Mouse (Mus musculus): ENCODE measurements around the gene Irx3. TPM values are rescaled to one million over a fixed set of nuclear protein-coding genes. Genes with fewer than 3 reads are reported as not detected.

Gene Irx3
- polyA plus RNA-seq, 1 experiment from 2014 or later: 13.9 TPM

DNA sequence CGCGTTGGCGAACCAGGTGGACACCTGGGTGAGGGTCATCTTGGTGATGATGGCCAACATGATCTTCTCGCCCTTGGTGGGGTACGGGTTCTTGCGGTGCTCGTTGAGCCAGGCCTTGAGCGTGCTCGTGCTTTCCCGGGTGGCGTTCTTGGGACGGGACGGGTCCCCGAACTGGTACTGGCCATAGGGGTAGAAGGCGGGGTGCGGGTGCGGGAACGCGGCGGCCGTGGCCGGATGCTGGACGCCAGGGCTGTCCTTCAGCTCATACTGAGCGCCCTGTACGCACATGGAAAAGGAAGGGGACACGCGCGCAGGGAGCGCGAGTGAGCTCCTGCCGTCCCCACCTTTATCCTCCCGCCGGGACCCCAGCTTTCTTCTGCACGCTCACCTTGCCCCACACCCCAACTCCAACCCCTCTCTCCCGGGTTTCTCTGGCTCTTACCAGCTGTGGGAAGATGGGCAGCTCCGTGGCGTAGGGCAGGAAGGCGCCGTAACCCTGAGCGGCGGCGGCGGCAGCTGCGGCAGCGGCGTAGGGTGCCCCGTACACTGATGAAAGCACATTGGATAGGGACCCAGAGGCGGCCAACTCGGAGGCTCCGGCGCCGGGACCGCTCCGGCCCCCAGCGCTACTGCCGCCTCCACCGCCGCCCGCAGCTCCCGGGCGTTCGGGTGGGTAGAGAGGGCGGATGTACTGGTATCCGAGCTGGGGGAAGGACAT is 1.2 kb downstream of the Irx3 start:
- Histone ChIP-seq H3K27me3 (peaks cover 80% of the 10 kb centered on the region), H3K27ac (peak overlapping the region; percentile 95), H3K9me3 (replicated peaks) (no peaks in the 10 kb centered on the region), H3K4me2 (peak overlapping the region; percentile 93), H3K4me3 (peak overlapping the region; percentile 80), H3K36me3 (no peaks in the 10 kb centered on the region), H3K4me1 (replicated peaks) (peaks cover 50% of the 10 kb centered on the region), H3K9ac (peak overlapping the region; percentile 89)
- ATAC-seq (replicated peaks; ENCODE audit: insufficient number of reproducible peaks, insufficient read depth, low FRiP score, low read depth): peak; percentile 15; the same call in 1 of the 2 replicates
- under 1% methylated on average over 64 of the region's 64 CpGs for WGBS

DNA sequence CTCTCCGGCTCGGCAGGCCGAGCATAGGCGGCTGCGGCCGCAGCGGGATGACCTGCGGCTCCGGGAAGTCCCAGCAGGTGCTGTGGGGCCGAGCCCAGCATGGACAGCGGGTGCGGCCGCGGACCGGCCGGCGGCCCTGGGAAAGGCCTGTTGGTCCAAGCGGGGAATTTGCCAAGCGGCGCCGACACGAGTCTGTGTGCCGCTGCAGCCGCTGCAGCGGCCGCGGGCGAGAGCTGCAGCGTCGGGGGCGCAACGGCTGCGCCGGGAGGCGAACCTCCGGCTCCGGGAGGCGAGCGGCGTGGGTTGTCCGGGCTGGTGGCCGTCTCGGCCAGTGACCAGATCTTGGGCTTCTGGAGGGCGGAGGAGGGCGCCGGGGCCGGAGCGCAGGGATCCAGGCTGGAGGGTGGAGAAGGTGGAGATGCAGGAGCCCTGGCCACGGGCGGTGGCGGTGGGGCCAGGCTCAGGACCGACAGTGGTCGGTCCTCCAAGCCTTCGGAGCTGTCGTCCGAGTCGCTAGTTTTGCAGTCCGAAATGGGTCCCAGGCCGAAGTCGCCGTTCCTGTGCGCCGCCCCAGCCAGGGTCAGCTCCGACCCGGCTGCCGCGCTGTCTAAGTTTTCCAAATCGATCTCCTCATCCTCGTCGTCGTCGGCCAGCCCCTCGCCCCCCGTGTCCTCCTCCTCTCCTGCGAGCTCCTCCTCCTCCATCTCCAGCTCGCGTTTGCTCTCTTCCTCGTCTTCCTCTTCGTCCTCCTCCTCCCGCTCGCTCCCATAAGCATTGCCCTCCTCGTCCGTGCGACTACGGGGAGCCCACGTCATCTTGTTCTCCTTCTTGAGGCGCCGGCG is 2.0 kb downstream of the Irx3 start:
- Histone ChIP-seq H3K27ac (peak overlapping the region; percentile 95), H3K9ac (peak overlapping the region; percentile 89), H3K9me3 (replicated peaks) (no peaks in the 10 kb centered on the region), H3K4me2 (peak overlapping the region; percentile 93), H3K27me3 (peaks cover 79% of the 10 kb centered on the region), H3K4me1 (replicated peaks) (peaks cover 43% of the 10 kb centered on the region), H3K4me3 (peak overlapping the region; percentile 80), H3K36me3 (no peaks in the 10 kb centered on the region)
- 2% methylated on average over 89 of the region's 89 CpGs for WGBS
- no peak for ATAC-seq (replicated peaks; ENCODE audit: insufficient number of reproducible peaks, insufficient read depth, low FRiP score, low read depth)

DNA sequence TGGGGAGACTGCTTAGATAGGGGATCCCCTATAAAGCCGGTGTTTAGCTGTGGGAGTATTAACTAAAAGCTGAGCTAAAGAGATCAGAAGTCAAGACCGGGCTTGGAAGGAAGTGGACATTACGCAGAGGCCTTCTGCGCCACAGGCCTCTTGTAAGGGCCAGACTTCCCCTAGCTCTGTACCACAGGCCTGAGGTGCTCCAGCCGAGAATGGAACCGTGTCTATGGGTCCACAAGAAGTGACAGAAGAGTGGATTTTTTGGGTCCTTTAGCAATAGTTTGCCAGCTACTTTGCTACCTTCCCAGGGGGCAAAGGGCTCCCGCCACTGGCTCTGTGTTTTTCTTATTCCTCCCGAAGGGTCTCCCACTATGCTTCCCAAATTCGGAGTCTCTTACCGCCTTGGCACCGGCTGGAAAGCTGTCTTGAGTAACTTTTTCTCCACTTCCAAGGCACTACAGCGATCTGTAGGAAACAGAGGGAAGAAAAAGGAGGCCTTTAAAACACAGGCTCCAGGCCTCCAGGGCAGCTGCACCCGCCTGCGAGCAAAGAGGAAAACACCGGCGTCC is 2.8 kb downstream of the Irx3 start:
- no peaks in the 10 kb centered on the region for H3K36me3 ChIP-seq
- 45% methylated on average over 16 of the region's 16 CpGs for WGBS

DNA sequence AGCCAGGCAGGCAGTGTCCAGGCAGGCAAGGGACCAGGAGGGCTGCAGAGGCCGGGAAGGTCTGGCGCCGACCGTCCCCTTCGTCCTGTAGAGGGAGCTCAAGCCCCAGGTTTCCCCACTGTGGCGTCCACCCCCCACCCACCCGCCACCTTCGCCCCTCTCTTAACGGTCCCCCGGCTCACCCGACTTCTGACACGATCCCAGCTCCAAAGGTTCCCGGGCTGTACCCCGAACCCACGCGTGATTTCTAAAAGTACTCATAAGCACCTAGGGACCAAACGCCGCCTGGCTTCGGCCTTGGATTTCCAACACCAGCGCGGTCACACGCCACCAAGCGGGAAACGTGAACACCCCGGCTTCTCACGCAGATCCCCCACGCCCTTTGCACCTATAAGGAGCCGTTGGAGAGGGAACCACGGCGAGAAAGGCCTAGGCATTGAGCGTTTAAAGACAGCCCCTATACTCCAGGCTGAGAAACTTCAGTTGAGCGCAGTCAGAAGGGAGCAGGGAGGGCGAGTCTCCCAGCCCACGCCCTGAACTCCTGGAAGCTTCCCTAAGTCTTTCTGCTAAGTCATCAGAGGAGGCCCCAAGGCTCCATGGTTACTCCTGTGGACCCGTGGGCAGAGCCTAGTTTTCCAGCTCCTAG is 4.1 kb downstream of the Irx3 start:
- Histone ChIP-seq H3K4me2 (peak overlapping the region; percentile 93), H3K27me3 (peaks cover 60% of the 10 kb centered on the region), H3K9me3 (replicated peaks) (no peaks in the 10 kb centered on the region), H3K4me3 (peak overlapping the region; percentile 80), H3K9ac (peak overlapping the region; percentile 41), H3K27ac (peak overlapping the region; percentile 24; the same call in 1 of the 2 replicates), H3K36me3 (no peaks in the 10 kb centered on the region), H3K4me1 (replicated peaks) (peaks cover 29% of the 10 kb centered on the region)
- 0 out of 2 replicates have a peak, but pooled peaks have one; percentile 25 for ATAC-seq (replicated peaks; ENCODE audit: insufficient number of reproducible peaks, insufficient read depth, low FRiP score, low read depth)
- 2% methylated on average over 35 of the region's 35 CpGs for WGBS

More for the DNA sequence above, 2.8 kb downstream of the Irx3 start:
- Histone ChIP-seq H3K9me3 (replicated peaks) (no peaks in the 10 kb centered on the region), H3K27ac (peak overlapping the region; percentile 95), H3K4me2 (peak overlapping the region; percentile 93), H3K9ac (peak overlapping the region; percentile 89), H3K27me3 (peaks cover 74% of the 10 kb centered on the region), H3K4me1 (replicated peaks) (peaks cover 36% of the 10 kb centered on the region), H3K4me3 (peak overlapping the region; percentile 80)
- ATAC-seq (replicated peaks; ENCODE audit: insufficient number of reproducible peaks, insufficient read depth, low FRiP score, low read depth): no peak

DNA sequence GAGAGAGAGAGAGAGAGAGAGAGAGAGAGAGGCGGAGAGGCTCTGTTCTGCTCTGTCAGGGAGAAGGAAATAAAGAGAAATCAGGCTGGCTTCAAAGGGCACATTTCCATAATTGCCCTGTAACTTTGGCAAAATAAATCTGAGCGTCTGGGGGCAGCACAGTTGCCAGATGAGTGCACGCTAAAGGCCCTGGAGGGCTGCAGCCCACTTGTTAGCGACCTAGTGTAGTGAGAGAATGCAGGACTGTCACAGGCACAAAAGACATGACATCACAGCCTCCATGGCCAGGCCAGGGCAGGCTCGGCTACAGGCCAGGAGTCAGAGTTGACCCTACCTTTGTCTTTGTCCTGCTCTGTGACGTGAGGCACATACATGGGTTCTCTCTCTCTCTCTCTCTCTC is 8.0 kb downstream of the Irx3 start:
- WGBS: 41% methylated on average over 6 of the region's 6 CpGs
- H3K9ac ChIP-seq: no peak overlapping the region
- ATAC-seq (replicated peaks; ENCODE audit: insufficient number of reproducible peaks, insufficient read depth, low FRiP score, low read depth): no peak
- peaks cover 31% of the 10 kb centered on the region for H3K27me3 ChIP-seq
- peaks cover 7% of the 10 kb centered on the region for H3K4me1 ChIP-seq (replicated peaks)
- H3K9me3 ChIP-seq (replicated peaks): no peaks in the 10 kb centered on the region
- H3K4me2 ChIP-seq: no peak overlapping the region
- no peak overlapping the region for H3K27ac ChIP-seq
- no peaks in the 10 kb centered on the region for H3K36me3 ChIP-seq
- no peak overlapping the region for H3K4me3 ChIP-seq

DNA sequence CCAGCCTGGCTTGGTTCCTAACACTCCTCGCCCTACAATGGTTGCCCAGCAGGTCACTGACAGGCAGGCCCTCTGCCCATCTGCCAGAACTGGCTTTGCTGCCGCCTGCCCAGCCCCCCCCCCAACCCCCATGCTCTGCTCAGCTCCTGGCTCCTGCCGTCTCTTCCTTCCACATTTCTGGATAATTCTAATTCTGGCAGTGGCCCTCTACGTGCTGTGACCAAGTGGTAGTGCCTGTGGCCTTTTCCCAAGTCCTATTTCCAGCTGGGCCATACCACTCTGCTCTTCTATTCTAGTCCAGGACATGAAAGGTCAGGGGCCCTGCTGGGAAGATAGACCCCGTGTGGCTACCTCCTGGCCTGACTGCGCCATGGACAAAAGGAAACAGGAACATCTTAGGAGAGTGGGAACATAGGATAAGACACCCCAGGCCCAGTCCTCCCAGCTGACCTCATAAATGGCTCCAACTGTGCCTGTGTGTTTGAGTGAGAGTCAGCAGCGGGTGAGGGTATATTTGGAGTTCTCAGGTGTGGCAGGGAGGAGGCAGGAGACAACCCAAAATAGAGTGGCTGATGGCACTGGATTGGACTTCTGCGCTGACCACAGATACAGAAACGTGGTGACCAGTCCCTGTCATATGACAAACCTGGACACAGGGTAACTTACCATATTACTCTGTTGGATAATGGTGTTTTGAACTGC is 14.5 kb downstream of the Irx3 start:
- no peaks in the 10 kb centered on the region for H3K9me3 ChIP-seq (replicated peaks)
- WGBS: 69% methylated on average over 9 of the region's 9 CpGs
- no peak overlapping the region for H3K9ac ChIP-seq
- ATAC-seq (replicated peaks; ENCODE audit: insufficient number of reproducible peaks, insufficient read depth, low FRiP score, low read depth): no peak
- no peak overlapping the region; the same call in 1 of the 2 replicates for H3K27ac ChIP-seq
- H3K36me3 ChIP-seq: no peaks in the 10 kb centered on the region
- H3K4me1 ChIP-seq (replicated peaks): peaks cover 6% of the 10 kb centered on the region
- no peak overlapping the region for H3K4me3 ChIP-seq
- H3K4me2 ChIP-seq: no peak overlapping the region
- H3K27me3 ChIP-seq: no peaks in the 10 kb centered on the region

DNA sequence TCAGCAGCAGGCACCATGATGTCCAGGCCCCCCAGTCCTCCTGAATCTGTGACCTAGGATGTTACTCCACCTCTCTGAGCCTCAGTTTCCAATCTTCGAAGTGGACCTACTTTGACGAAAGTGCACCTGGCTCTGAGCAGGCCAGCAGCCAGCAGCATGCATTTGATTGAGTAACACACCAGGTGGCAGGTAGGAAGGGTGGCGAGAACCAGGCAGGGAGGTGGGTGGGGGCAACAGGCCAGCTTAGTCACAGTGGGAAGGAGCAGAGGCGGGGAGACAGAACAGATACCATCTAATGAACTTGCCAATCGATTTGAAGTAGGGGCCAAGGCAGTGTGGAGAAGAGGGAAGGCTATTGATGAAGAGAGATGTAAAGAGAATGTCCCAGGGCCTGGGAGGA is 18.9 kb downstream of the Irx3 start:
- Histone ChIP-seq H3K27me3 (no peaks in the 10 kb centered on the region), H3K27ac (no peak overlapping the region), H3K4me3 (no peak overlapping the region), H3K9me3 (replicated peaks) (no peaks in the 10 kb centered on the region), H3K9ac (no peak overlapping the region), H3K4me2 (no peak overlapping the region), H3K4me1 (replicated peaks) (peaks cover 6% of the 10 kb centered on the region), H3K36me3 (no peaks in the 10 kb centered on the region)
- WGBS: 76% methylated on average over 5 of the region's 5 CpGs
- ATAC-seq (replicated peaks; ENCODE audit: insufficient number of reproducible peaks, insufficient read depth, low FRiP score, low read depth): no peak

DNA sequence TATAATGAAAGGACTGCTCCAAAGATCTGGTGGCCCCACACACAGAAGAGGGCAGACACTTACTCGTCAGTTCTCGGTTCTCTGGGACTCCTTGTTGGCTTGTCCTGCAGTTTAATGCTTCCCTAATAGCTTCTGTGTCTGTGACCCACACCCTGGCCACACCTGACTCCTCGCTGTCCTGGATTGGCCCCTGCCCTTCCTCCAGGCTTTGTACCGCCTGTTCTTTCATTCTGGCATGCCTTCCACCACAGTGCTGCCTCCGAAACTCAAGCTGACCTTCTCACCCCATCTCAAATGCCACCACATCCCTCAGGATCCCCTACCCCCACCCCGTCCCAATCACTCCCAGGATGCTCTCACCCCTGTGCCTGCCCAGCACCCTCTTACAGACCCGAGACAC is 19.7 kb downstream of the Irx3 start:
- Histone ChIP-seq H3K4me3 (no peak overlapping the region), H3K9ac (no peak overlapping the region), H3K36me3 (no peaks in the 10 kb centered on the region), H3K4me1 (replicated peaks) (peaks cover 2% of the 10 kb centered on the region), H3K4me2 (no peak overlapping the region), H3K27me3 (no peaks in the 10 kb centered on the region), H3K9me3 (replicated peaks) (no peaks in the 10 kb centered on the region), H3K27ac (no peak overlapping the region)
- ATAC-seq (replicated peaks; ENCODE audit: insufficient number of reproducible peaks, insufficient read depth, low FRiP score, low read depth): no peak
- 67% methylated on average over 7 of the region's 7 CpGs for WGBS

DNA sequence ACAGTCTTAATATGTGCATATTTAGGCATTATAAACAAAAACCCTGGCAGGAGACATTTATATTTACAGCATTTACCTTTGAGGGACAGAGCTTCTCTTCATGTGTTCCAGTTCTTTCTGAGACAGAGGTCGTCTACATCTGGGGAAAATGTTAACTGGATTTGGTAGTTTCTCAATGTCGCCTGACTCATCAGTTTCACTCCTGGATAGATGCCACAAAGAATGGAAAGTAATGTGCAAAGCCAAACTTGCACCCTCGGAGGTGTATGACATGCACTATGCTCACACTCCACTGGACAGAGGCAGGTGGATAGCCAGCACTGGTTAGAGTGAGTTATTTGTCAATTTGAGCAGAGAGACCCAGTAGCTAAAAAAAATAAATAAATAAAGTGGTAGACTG is 21.2 kb downstream of the Irx3 start:
- Histone ChIP-seq H3K9ac (no peak overlapping the region), H3K4me2 (no peak overlapping the region), H3K9me3 (replicated peaks) (no peaks in the 10 kb centered on the region), H3K36me3 (no peaks in the 10 kb centered on the region), H3K27me3 (no peaks in the 10 kb centered on the region), H3K4me3 (no peak overlapping the region), H3K27ac (no peak overlapping the region), H3K4me1 (replicated peaks) (no peaks in the 10 kb centered on the region)
- ATAC-seq (replicated peaks; ENCODE audit: insufficient number of reproducible peaks, insufficient read depth, low FRiP score, low read depth): no peak
- WGBS: 60% methylated on average over 3 of the region's 3 CpGs

DNA sequence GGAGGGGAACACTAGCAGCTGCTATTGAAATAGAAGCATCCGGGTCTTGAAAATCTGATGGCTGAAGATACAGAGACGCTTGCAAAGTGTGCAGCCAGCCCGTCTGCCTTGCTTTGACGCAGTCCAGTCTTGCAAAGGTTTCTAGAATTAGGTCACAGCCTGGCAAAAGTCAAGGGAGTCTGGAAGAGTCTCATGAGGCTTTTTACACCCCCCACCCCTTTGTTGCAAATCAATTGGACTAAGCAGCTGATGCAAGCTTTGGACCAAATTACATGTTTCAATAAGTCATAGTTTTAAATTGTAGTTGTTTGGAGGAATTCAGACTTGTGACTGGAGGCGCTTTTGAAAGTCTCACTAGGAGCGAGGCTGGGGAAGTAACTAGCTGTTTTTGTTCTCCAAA is 33.0 kb downstream of the Irx3 start:
- 59% methylated on average over 6 of the region's 6 CpGs for WGBS
- H3K4me2 ChIP-seq: no peak overlapping the region

More for the DNA sequence above, 33.0 kb downstream of the Irx3 start:
- peaks cover 4% of the 10 kb centered on the region; the same call in 1 of the 2 replicates for H3K4me1 ChIP-seq (replicated peaks)
- H3K9ac ChIP-seq: no peak overlapping the region
- no peak overlapping the region for H3K27ac ChIP-seq
- ATAC-seq (replicated peaks; ENCODE audit: insufficient number of reproducible peaks, insufficient read depth, low FRiP score, low read depth): no peak
- H3K9me3 ChIP-seq (replicated peaks): no peaks in the 10 kb centered on the region
- H3K36me3 ChIP-seq: no peaks in the 10 kb centered on the region
- H3K4me3 ChIP-seq: no peak overlapping the region
- H3K27me3 ChIP-seq: no peaks in the 10 kb centered on the region
